Mouse (Mus musculus) right cerebral cortex, adult 18-20 months (tissue): ENCODE data around the gene Olfr1177-ps.

Experiments
- DNase-seq: peaks from one replicate; pipeline ENCODE4 v3.0.0; 2022; ENCODE audit warnings: mixed read lengths

The Olfr1177-ps gene

DNA sequence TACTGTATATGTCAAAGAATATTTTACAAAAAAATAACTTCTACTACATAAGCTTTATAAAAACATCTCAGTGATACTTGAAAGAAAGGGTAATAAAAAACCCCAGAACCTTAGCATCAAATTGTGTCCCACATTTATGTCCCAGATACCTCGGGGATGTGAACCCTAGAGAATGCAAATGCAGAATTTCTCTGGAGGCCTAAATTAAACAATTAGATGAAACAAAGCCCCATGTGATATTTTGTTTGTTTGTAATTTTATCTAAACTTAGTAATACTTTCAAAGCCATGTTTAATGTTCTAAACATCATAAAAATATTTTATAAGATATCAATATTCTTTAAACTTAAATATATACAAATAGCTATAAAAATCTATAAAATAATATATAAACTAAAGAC is at the start of gene Olfr1177-ps:
TSS of gene Olfr1177-ps (minus strand) at position 101 of the 400 bp plus-strand sequence.
- DNase-seq: no peak

DNA sequence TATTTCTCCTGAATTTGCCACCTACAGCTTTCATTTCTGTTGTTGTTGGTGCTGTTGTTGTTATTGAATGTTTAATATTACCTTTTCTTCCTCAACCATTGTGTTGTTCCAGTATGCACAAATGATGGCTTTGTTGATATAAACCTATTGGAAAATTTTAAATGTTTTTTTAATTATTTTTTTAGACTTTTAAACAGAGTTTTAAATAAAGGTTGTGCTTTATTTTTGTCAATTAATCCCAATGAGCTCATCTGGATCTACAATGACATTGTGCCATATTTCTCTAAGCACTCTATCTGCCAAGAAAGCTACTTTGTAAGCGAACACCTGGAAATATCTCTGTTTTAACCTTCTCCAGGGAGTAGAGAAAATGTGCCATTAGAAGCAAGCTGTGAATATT is 40.5 kb upstream of the Olfr1177-ps start, which contains the start of gene Olfr1178:
TSS of gene Olfr1178 (plus strand) at position 301 of the 400 bp plus-strand sequence.
- no peak for DNase-seq

DNA sequence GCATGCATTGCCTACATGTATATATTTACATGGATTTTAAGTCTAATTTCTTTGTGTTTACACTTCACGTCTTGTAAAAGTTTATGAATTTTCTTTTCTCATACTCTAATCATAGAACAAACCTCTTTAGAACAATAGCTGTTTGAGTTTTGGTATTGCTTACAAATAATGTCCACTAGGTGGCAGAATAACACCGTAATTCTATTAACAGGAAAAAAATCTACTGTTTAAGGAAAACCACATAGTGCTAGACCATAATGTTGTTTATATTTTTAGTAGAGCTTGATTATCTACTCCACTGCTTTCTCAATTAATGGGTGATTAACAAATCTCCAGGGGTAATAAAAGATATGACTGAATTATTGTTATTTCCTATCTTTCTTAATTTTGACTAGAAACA is 10.0 kb upstream of the Olfr1177-ps start:
- DNase-seq: no peak

DNA sequence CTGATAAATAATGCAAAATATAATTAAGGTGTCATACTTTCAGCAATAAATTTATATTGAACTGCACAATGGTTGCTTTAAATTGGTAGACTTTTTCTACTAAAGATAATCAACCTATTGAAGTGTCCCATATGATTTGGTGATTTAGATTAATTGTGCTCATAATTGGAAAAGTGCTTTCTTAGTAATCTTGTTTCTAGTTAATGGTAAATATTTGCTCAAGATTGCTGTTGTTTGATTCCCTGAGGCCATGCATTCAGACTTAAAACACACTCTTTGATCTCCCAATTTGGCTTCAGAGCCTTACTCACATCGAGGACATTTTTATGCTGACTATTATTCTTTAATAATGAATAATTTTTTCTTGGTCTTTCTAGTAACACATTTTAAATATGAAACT is 9.9 kb downstream of the Olfr1177-ps start, which contains the start of gene Olfr1176:
TSS of gene Olfr1176 (plus strand) at position 301 of the 400 bp plus-strand sequence.
- no peak for DNase-seq

DNA sequence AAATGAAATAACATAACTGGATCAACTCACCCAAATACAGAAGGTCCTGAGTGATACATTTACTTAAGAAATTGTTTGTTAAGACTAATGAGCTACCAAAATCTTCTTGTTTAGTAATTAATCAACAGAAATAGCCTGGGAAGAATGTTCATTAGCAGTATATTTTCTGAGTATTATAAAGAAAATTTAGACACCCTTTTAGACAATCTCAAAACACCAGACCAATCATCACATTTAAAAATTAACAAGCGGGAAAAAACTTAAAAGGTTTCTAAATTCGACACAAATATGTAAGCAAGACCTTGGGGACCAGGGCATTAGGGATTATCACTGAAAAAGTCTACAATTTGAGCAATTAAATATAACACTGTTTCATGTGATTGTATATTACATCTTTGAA is 19.2 kb downstream of the Olfr1177-ps start, which contains the start of gene Olfr1175-ps:
TSS of gene Olfr1175-ps (minus strand) at position 101 of the 400 bp plus-strand sequence.
- no peak for DNase-seq

DNA sequence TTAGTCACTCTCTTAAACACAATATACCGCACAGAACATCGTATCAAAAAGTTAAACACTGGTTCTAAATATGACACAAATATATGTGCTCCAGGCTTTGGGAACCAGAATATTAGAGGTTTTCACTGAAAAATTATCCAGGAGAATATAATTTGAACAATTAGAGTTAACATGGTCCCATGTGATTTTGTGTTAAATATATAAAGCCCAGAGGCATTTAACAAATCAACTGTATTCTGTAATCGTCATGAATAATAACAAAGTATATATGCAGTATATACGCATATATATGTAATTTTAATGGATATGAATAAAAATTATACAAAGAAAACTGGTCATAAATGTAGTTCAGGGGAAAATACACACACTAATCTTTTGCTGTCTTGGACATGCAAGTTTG is 31.3 kb downstream of the Olfr1177-ps start, which contains the start of gene Olfr1174-ps:
TSS of gene Olfr1174-ps (minus strand) at position 101 of the 400 bp plus-strand sequence.
- no peak for DNase-seq
